Mouse (Mus musculus): ENCODE measurements around the gene Cend1. TPM values are rescaled to one million over a fixed set of nuclear protein-coding genes. Genes with fewer than 3 reads are reported as not detected.

The Cend1 gene
- polyA plus RNA-seq, 1 experiment from 2014 or later, result 2.7 TPM

Other genes with a start within 250 kb of the Cend1 start
- 98.7 and 99.1 TPM in 2 replicates for gene Hras, start 235.5 kb downstream of the Cend1 start, polyA plus RNA-seq (2014; fragmentation: Nextera tagmentation; extraction: Ambion mirVana)
- gene Lrrc56, start 235.3 kb downstream of the Cend1 start, polyA plus RNA-seq (2014; fragmentation: Nextera tagmentation; extraction: Ambion mirVana), result 11.7 and 12.5 TPM in 2 replicates
- gene Lmntd2, start 215.4 kb downstream of the Cend1 start, polyA plus RNA-seq (2014; fragmentation: Nextera tagmentation; extraction: Ambion mirVana), result 3.8 and 5.1 TPM in 2 replicates
- 32.5 and 38.8 TPM in 2 replicates for gene Rassf7, start 213.6 kb downstream of the Cend1 start, polyA plus RNA-seq (2014; fragmentation: Nextera tagmentation; extraction: Ambion mirVana)
- 83.4 and 93.5 TPM in 2 replicates for gene Phrf1, start 200.7 kb downstream of the Cend1 start, polyA plus RNA-seq (2014; fragmentation: Nextera tagmentation; extraction: Ambion mirVana)
- 0.59 and 0.79 TPM in 2 replicates for gene Irf7, start 163.0 kb downstream of the Cend1 start, polyA plus RNA-seq (2014; fragmentation: Nextera tagmentation; extraction: Ambion mirVana)
- 0.20 TPM in 1 of 2 replicates, not detected in the other for gene Cdhr5, start 152.7 kb downstream of the Cend1 start, polyA plus RNA-seq (2014; fragmentation: Nextera tagmentation; extraction: Ambion mirVana)
- 10.2 TPM in 2 replicates for gene Sct, start 150.4 kb downstream of the Cend1 start, polyA plus RNA-seq (2014; fragmentation: Nextera tagmentation; extraction: Ambion mirVana)
- gene Drd4, start 137.5 kb downstream of the Cend1 start, polyA plus RNA-seq (2014; fragmentation: Nextera tagmentation; extraction: Ambion mirVana), result 0.45 and 0.47 TPM in 2 replicates
- gene Deaf1, start 101.8 kb downstream of the Cend1 start, polyA plus RNA-seq (2014; fragmentation: Nextera tagmentation; extraction: Ambion mirVana), result 59.3 and 64.6 TPM in 2 replicates
- 29.5 and 30.2 TPM in 2 replicates for gene Tmem80, start 101.8 kb downstream of the Cend1 start, polyA plus RNA-seq (2014; fragmentation: Nextera tagmentation; extraction: Ambion mirVana)
- gene Eps8l2, start 90.6 kb downstream of the Cend1 start, polyA plus RNA-seq (2014; fragmentation: Nextera tagmentation; extraction: Ambion mirVana), result 2.6 and 2.8 TPM in 2 replicates
- 306 and 317 TPM in 2 replicates for gene Taldo1, start 37.3 kb downstream of the Cend1 start, polyA plus RNA-seq (2014; fragmentation: Nextera tagmentation; extraction: Ambion mirVana)
- gene Gatd1, start 15.4 kb downstream of the Cend1 start, polyA plus RNA-seq (2014; fragmentation: Nextera tagmentation; extraction: Ambion mirVana), result 52.2 TPM in 2 replicates
- gene Slc25a22, start 8.4 kb upstream of the Cend1 start, polyA plus RNA-seq (2014; fragmentation: Nextera tagmentation; extraction: Ambion mirVana), result 34.8 and 37.1 TPM in 2 replicates
- 15.7 and 18.3 TPM in 2 replicates for gene Pidd1, start 14.5 kb upstream of the Cend1 start, polyA plus RNA-seq (2014; fragmentation: Nextera tagmentation; extraction: Ambion mirVana)
- gene Rplp2, start 17.9 kb upstream of the Cend1 start, polyA plus RNA-seq (2014; fragmentation: Nextera tagmentation; extraction: Ambion mirVana), result 1,271 and 1,319 TPM in 2 replicates
- 11.3 and 12.5 TPM in 2 replicates for gene Pnpla2, start 25.7 kb upstream of the Cend1 start, polyA plus RNA-seq (2014; fragmentation: Nextera tagmentation; extraction: Ambion mirVana)
- 5.3 and 6.8 TPM in 2 replicates for gene Cracr2b, start 31.6 kb upstream of the Cend1 start, polyA plus RNA-seq (2014; fragmentation: Nextera tagmentation; extraction: Ambion mirVana)
- gene Cd151, start 37.9 kb upstream of the Cend1 start, polyA plus RNA-seq (2014; fragmentation: Nextera tagmentation; extraction: Ambion mirVana), result 27.2 and 35.7 TPM in 2 replicates
- 70.9 and 73.3 TPM in 2 replicates for gene Polr2l, start 45.6 kb upstream of the Cend1 start, polyA plus RNA-seq (2014; fragmentation: Nextera tagmentation; extraction: Ambion mirVana)
- gene Tspan4, start 45.7 kb upstream of the Cend1 start, polyA plus RNA-seq (2014; fragmentation: Nextera tagmentation; extraction: Ambion mirVana), result 21.2 and 22.3 TPM in 2 replicates
- 24.6 and 27.4 TPM in 2 replicates for gene Chid1, start 110.4 kb upstream of the Cend1 start, polyA plus RNA-seq (2014; fragmentation: Nextera tagmentation; extraction: Ambion mirVana)
- 70.3 and 76.9 TPM in 2 replicates for gene Ap2a2, start 132.7 kb upstream of the Cend1 start, polyA plus RNA-seq (2014; fragmentation: Nextera tagmentation; extraction: Ambion mirVana)
- gene Muc6, start 225.8 kb upstream of the Cend1 start, polyA plus RNA-seq (2014; fragmentation: Nextera tagmentation; extraction: Ambion mirVana), result 0.17 and 0.23 TPM in 2 replicates